Mouse (Mus musculus): ENCODE results near the gene Bahcc1. TPM values are rescaled to one million over a fixed set of nuclear protein-coding genes. Genes with fewer than 3 reads are reported as not detected.
A peak's percentile ranks its signal among the peaks of the same experiment; 100 is the strongest.

The Bahcc1 gene
- polyA plus RNA-seq, 1 experiment from 2014 or later = 8.8 TPM

DNA sequence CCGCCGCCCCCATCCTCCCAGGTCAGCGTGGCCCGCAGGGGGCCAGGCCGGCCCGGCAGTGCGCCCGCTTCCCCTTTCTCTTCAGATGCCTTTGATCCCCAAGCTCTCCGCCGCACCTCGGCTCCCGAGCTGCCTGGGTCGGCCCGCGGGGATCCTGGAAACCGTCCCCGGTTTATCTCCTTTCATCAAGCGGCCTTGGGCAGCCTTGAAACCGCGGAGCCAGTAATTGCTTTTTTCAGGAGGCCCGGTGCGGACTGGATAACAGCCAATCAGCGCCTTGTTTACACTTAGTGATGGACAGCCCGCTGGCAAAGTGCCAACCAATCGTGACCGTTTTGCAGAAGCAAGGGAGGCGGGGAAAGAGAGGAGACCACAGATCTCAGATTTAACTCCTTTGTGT is 1.4 kb upstream of the Bahcc1 start:
- H3K9ac ChIP-seq (ENCODE audit: low read depth, low read length) = peak overlapping the region; percentile 90
- H3K9me3 ChIP-seq (ENCODE audit: control insufficient read depth, low read length) = no peaks in the 10 kb centered on the region
- ATAC-seq (replicated peaks; ENCODE audit: low FRiP score) = peak; percentile 68
- peak overlapping the region; percentile 98 for H3K4me2 ChIP-seq
- peaks cover 32% of the 10 kb centered on the region for H3K27me3 ChIP-seq (replicated peaks; ENCODE audit: control insufficient read depth, insufficient read depth, low read length)
- peaks cover 2% of the 10 kb centered on the region; the same call in 1 of the 2 replicates for H3K36me3 ChIP-seq (ENCODE audit: control insufficient read depth, insufficient read depth, low read length)
- H3K27ac ChIP-seq (ENCODE audit: low read depth, low read length) = peak overlapping the region; percentile 92
- WGBS = under 1% methylated on average over 27 of the region's 27 CpGs
- H3K4me1 ChIP-seq (replicated peaks; ENCODE audit: control insufficient read depth, insufficient read depth, low read length) = peaks cover 58% of the 10 kb centered on the region
- peak; percentile 97 for DNase-seq (ENCODE audit: low spot score)
- peak overlapping the region; percentile 87 for H3K4me3 ChIP-seq (ENCODE audit: low read depth, low read length)

DNA sequence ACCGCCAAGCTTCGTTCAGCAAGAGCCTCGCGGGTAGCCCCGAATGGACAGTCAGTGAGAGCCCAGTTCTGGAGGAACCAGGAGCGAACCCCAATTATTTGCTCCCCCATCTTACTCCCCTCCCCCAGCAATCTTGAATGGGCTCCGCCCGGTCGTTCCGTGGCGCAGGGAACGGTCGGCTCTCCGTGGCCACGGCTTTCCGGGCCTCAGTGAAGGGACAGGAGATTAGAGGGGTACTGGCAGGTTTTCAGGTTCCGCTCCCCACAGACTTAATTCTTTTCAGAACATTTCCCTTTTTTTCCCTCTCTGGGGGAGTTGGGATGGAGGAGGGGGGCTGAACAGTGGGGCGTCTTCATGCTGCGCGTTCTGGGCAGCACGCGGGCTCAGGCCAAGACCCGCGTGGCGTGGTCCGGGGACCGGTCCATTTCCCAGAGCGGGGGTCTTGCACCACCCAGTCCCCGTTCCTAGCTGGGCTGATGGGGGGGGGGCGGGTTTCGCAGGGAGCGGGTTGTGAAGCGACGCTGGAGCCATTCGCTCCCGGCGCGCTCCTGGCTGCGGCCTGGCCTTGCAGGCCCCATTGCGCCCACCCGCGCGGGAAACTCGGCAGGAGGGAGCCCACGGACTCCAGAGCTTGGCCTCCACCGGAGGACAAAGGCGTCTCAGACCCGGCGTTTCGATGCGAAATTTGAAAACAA is 841 bp downstream of the Bahcc1 start:
- DNase-seq (ENCODE audit: low spot score) = peak; percentile 71
- Histone ChIP-seq H3K9ac (ENCODE audit: low read depth, low read length) (peak overlapping the region; percentile 84), H3K27ac (ENCODE audit: low read depth, low read length) (peak overlapping the region; percentile 91), H3K4me2 (peak overlapping the region; percentile 99), H3K4me3 (ENCODE audit: low read depth, low read length) (peak overlapping the region; percentile 87), H3K9me3 (ENCODE audit: control insufficient read depth, low read length) (no peaks in the 10 kb centered on the region), H3K4me1 (replicated peaks; ENCODE audit: control insufficient read depth, insufficient read depth, low read length) (peaks cover 51% of the 10 kb centered on the region), H3K36me3 (ENCODE audit: control insufficient read depth, insufficient read depth, low read length) (peaks cover 2% of the 10 kb centered on the region; the same call in 1 of the 2 replicates), H3K27me3 (replicated peaks; ENCODE audit: control insufficient read depth, insufficient read depth, low read length) (peaks cover 41% of the 10 kb centered on the region)
- under 1% methylated on average over 45 of the region's 51 CpGs for WGBS
- ATAC-seq (replicated peaks; ENCODE audit: low FRiP score) = no peak

DNA sequence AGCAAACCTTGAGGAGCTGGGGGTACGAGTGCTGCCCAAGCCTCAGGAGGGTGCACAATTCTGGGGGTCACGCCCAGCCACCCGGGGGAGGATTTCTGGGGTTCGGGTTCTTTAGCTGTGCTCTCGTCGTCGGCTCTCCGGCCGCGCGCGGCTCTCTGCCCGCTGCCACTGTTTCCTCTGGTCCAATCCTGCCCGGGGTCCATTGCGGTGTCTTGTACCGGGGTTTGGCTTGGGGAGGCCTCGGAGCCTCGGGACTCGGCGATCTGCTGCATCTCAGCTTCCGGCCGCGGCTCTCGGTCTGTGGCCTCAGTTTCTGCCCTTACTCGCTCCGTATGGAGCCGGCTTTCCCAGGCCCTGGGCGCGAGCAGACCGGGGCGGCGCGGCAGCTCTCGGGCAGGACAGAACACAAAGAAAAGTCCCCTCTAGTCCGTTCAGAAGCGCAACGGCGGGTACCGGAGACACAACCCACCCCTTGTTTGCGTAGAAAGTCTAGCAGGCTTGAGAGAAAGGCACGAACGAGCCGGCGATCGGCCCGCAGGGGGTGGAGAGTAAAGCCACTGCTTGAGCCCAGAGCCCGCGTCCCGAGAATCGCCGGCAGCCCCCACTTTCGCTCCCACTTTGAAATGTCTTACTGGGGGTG is 1.5 kb downstream of the Bahcc1 start:
- Histone ChIP-seq H3K9me3 (ENCODE audit: control insufficient read depth, low read length) (no peaks in the 10 kb centered on the region), H3K4me1 (replicated peaks; ENCODE audit: control insufficient read depth, insufficient read depth, low read length) (peaks cover 50% of the 10 kb centered on the region), H3K36me3 (ENCODE audit: control insufficient read depth, insufficient read depth, low read length) (0 out of 2 replicates have a peak, but pooled peaks cover under 1% of the 10 kb centered on the region), H3K27ac (ENCODE audit: low read depth, low read length) (peak overlapping the region; percentile 91), H3K4me3 (ENCODE audit: low read depth, low read length) (peak overlapping the region; percentile 87), H3K9ac (ENCODE audit: low read depth, low read length) (peak overlapping the region; percentile 84), H3K27me3 (replicated peaks; ENCODE audit: control insufficient read depth, insufficient read depth, low read length) (peaks cover 47% of the 10 kb centered on the region), H3K4me2 (peak overlapping the region; percentile 99)
- WGBS = under 1% methylated on average over 52 of the region's 52 CpGs
- no peak for ATAC-seq (replicated peaks; ENCODE audit: low FRiP score)
- peak; percentile 80 for DNase-seq (ENCODE audit: low spot score)

DNA sequence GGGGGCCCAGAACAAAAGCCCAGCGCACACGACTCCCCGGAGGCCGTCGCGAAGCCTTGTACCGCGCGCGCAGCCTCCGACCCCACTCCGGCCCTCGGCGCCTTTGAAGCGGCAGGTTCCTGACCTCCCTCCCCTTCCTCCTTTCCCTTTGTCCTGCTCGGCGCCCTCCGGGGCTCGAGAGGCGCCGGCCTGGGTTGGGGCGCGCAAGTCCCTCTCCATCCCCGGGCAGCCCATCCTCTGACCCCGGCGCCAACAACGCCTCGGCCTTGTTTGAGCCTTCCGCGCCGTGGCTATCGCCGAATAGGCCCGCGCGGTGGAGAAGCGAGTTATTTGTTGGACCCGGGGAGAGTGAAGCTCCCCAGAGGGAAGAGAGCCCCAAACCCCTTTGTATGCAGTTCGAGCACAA is 2.0 kb downstream of the Bahcc1 start:
- Histone ChIP-seq H3K27ac (ENCODE audit: low read depth, low read length) (peak overlapping the region; percentile 91), H3K27me3 (replicated peaks; ENCODE audit: control insufficient read depth, insufficient read depth, low read length) (peaks cover 51% of the 10 kb centered on the region), H3K4me1 (replicated peaks; ENCODE audit: control insufficient read depth, insufficient read depth, low read length) (peaks cover 52% of the 10 kb centered on the region), H3K4me2 (peak overlapping the region; percentile 99), H3K36me3 (ENCODE audit: control insufficient read depth, insufficient read depth, low read length) (no peaks in the 10 kb centered on the region), H3K4me3 (ENCODE audit: low read depth, low read length) (peak overlapping the region; percentile 87), H3K9me3 (ENCODE audit: control insufficient read depth, low read length) (no peaks in the 10 kb centered on the region), H3K9ac (ENCODE audit: low read depth, low read length) (peak overlapping the region; percentile 84)
- DNase-seq (ENCODE audit: low spot score) = no peak
- no peak for ATAC-seq (replicated peaks; ENCODE audit: low FRiP score)
- under 1% methylated on average over 39 of the region's 39 CpGs for WGBS

DNA sequence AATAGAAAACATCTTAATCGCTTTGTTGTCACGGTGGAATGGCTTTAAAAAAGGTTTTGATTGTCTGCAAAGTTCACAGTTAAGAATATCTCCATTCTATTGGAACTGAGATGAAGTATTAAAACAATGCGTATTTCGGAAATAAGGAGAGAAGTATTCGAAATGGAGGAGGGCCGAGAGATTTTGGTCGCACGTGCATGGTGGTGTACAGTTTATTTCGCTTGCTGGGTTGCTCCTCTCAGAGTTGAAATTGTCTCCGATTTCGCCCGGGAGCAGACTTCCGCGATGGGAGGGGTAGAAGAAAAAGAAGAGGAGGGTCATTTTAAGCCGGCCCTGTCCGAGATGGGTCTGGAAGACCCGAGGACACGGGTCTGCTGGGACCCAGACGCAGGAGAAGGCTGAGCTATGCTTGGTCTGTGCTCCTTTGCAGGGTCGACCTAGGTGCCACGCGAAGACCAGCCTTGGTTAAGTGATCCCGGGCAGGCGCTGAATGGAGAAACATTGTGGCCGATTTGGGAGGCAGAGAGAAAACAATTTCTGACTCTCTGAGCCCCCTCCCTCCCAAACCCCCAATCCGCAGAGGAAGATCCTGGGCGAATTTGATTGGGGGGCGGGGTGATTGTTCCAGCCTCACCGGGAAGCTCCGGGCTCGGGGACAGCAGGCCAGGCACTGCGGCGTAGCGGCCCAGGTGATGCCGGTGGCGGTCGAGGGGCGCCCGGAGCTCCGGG is 2.8 kb downstream of the Bahcc1 start:
- Histone ChIP-seq H3K4me2 (peak overlapping the region; percentile 99), H3K4me1 (replicated peaks; ENCODE audit: control insufficient read depth, insufficient read depth, low read length) (peaks cover 47% of the 10 kb centered on the region), H3K9me3 (ENCODE audit: control insufficient read depth, low read length) (no peaks in the 10 kb centered on the region), H3K36me3 (ENCODE audit: control insufficient read depth, insufficient read depth, low read length) (no peaks in the 10 kb centered on the region), H3K27ac (ENCODE audit: low read depth, low read length) (peak overlapping the region; percentile 91), H3K9ac (ENCODE audit: low read depth, low read length) (peak overlapping the region; percentile 83), H3K4me3 (ENCODE audit: low read depth, low read length) (peak overlapping the region; percentile 87), H3K27me3 (replicated peaks; ENCODE audit: control insufficient read depth, insufficient read depth, low read length) (peaks cover 51% of the 10 kb centered on the region)
- peak; percentile 79 for DNase-seq (ENCODE audit: low spot score)
- under 1% methylated on average over 40 of the region's 40 CpGs for WGBS
- no peak for ATAC-seq (replicated peaks; ENCODE audit: low FRiP score)

DNA sequence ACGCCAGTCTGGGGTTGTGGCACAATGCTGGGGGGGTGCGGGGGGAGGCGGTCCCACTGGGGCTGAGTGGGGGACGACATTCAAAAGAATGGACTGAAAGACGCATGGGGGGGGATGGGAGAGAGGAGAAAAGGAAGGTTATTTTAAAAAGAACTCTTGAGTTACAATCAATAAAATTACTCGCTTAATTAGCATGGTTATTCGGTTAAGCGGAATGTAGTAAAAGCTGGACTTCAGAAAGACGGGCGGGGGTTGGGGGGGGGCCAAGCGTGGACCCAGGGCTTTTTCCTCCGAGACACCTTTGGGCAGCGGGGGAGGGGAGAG is 3.3 kb downstream of the Bahcc1 start:
- H3K27ac ChIP-seq (ENCODE audit: low read depth, low read length) = peak overlapping the region; percentile 91
- no peak for ATAC-seq (replicated peaks; ENCODE audit: low FRiP score)
- H3K27me3 ChIP-seq (replicated peaks; ENCODE audit: control insufficient read depth, insufficient read depth, low read length) = peaks cover 51% of the 10 kb centered on the region
- peak overlapping the region; percentile 87 for H3K4me3 ChIP-seq (ENCODE audit: low read depth, low read length)
- H3K9me3 ChIP-seq (ENCODE audit: control insufficient read depth, low read length) = no peaks in the 10 kb centered on the region
- H3K9ac ChIP-seq (ENCODE audit: low read depth, low read length) = peak overlapping the region; percentile 83
- no peaks in the 10 kb centered on the region for H3K36me3 ChIP-seq (ENCODE audit: control insufficient read depth, insufficient read depth, low read length)
- DNase-seq (ENCODE audit: low spot score) = no peak
- WGBS = 1% methylated on average over 13 of the region's 13 CpGs
- peak overlapping the region; percentile 99 for H3K4me2 ChIP-seq
- H3K4me1 ChIP-seq (replicated peaks; ENCODE audit: control insufficient read depth, insufficient read depth, low read length) = peaks cover 47% of the 10 kb centered on the region

DNA sequence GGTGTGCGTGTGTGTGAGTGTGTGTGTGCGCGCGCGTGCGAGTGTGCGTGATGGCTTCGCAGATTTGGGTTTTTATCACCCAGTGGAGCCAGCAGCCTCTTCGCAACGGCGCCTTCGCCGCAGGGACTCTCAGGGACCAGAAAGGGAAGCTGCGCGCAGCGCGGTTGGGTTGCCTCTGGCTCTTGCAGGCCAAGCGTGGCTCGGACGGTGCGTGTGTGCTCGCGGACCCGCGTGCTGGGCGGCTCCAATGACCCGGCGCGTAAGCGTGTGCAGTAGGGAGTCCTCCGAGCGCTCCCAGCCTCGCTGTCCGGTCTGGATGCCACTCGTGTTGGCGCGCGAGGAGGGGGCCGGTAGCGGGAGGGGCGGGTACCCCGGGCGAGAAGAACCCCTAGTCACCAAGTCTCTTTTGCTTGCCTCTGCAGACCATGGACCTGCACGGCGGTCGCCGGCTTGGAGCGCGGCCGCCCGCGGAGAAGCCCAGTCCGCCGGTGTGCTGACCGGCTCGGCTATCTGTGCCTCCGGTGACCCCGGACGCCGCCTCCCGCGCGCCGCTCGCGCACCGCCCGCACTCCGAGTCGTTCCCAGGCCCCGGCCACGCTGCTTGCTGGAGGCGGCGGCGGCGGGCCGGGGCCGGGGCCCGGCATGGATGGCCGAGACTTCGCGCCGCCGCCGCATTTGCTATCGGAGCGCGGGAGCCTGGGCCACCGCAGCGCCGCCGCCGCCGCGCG is 3.9 kb downstream of the Bahcc1 start:
- Histone ChIP-seq H3K9ac (ENCODE audit: low read depth, low read length) (peak overlapping the region; percentile 83), H3K27me3 (replicated peaks; ENCODE audit: control insufficient read depth, insufficient read depth, low read length) (peaks cover 51% of the 10 kb centered on the region), H3K4me2 (peak overlapping the region; percentile 99), H3K36me3 (ENCODE audit: control insufficient read depth, insufficient read depth, low read length) (no peaks in the 10 kb centered on the region), H3K9me3 (ENCODE audit: control insufficient read depth, low read length) (no peaks in the 10 kb centered on the region), H3K4me1 (replicated peaks; ENCODE audit: control insufficient read depth, insufficient read depth, low read length) (peaks cover 49% of the 10 kb centered on the region), H3K4me3 (ENCODE audit: low read depth, low read length) (peak overlapping the region; percentile 87), H3K27ac (ENCODE audit: low read depth, low read length) (peak overlapping the region; percentile 91)
- peak; percentile 73 for DNase-seq (ENCODE audit: low spot score)
- no peak for ATAC-seq (replicated peaks; ENCODE audit: low FRiP score)
- WGBS = under 1% methylated on average over 96 of the region's 96 CpGs

Data from liver, embryonic 11.5 days (tissue).